Mouse (Mus musculus) spleen, adult 10 weeks (tissue): ENCODE measurements around the gene 1600015I10Rik. TPM values are rescaled to one million over a fixed set of nuclear protein-coding genes. Genes with fewer than 3 reads are reported as not detected.

ENCODE experiments used
- polyA plus RNA-seq: library from polyadenylated mRNA; stranded (reverse); fragments of 350-450 nt; fragmentation: Illumina TruSeq; extraction: RNeasy Lipid Tissue Mini Kit (QIAGEN cat#74804); gene quantifications from one replicate; pipeline ENCODE4 v1.2.3, GENCODE M21; 2015; ENCODE audit warnings: low replicate concordance; ENCODE audit not compliant: insufficient read depth

Gene 1600015I10Rik
- not detected for polyA plus RNA-seq

DNA sequence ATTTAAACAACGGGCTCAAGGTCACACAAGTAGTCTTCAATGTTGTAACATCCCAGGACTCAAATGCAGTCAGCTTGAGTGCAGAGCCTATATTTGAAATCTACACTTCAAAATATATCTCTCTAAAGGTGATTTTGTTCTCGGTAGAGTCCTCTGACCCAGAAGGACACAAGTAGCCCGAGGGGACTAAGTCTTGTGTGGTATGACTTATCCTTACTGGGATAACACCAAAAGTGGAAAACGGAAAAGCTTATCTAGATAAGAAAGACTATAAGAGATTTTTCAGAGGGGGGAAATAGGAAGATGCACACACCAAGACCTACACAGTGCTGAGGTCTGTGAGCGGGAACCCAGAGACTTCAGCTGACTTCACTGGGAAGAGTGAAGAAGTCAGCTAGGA is at the start of gene 1600015I10Rik:
Gene 1600015I10Rik (plus strand): TSS at position 301 of the 400 bp plus-strand sequence.

DNA sequence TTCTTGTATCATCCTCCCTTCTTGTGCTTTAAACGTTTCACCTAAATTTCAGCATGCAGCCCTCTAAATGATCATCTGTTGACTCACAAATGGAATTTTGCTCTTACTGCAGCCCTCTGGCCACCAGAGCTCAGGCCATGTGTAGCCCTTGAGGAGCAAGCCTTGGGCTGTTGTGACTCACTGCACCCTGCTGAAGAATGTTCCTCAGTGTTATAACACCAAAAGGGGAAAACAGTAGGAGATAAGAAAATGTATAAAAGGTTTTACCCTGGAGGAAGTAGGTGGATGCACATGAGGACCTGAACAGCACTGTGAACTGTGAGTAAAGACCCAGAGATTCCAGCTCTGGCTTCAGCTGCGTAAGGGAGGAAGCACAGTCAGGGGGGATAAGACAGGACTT is 45.0 kb downstream of the 1600015I10Rik start, which contains the start of gene Doxl2:
Gene Doxl2 (plus strand): TSS at position 301 of the 400 bp plus-strand sequence.

Other genes with a start within 250 kb of the 1600015I10Rik start
- gene Gimap4, start 245.3 kb upstream of the 1600015I10Rik start, polyA plus RNA-seq, result 799 TPM
- 609 TPM for gene Gimap6, start 221.7 kb upstream of the 1600015I10Rik start, polyA plus RNA-seq
- 83.2 TPM for gene Gm28053, start 211.3 kb upstream of the 1600015I10Rik start, polyA plus RNA-seq
- gene Gimap7, start 211.3 kb upstream of the 1600015I10Rik start, polyA plus RNA-seq, result 103 TPM
- 200 TPM for gene Gimap1, start 190.8 kb upstream of the 1600015I10Rik start, polyA plus RNA-seq
- 81.6 TPM for gene Gimap5, start 183.7 kb upstream of the 1600015I10Rik start, polyA plus RNA-seq
- gene Gimap3, start 159.0 kb upstream of the 1600015I10Rik start, polyA plus RNA-seq, result 371 TPM
- 159 TPM for gene Tmem176a, start 89.0 kb upstream of the 1600015I10Rik start, polyA plus RNA-seq
- gene Tmem176b, start 88.4 kb upstream of the 1600015I10Rik start, polyA plus RNA-seq, result 279 TPM
- gene Aoc1, start 57.0 kb upstream of the 1600015I10Rik start, polyA plus RNA-seq, result 0.97 TPM
- gene Doxl2, start 45.1 kb downstream of the 1600015I10Rik start, polyA plus RNA-seq, result not detected
- not detected for gene Svs1, start 57.0 kb downstream of the 1600015I10Rik start, polyA plus RNA-seq
- 1.3 TPM for gene Gpnmb, start 106.7 kb downstream of the 1600015I10Rik start, polyA plus RNA-seq
- gene Malsu1, start 143.9 kb downstream of the 1600015I10Rik start, polyA plus RNA-seq, result 25.9 TPM